Mouse (Mus musculus) limb, embryonic 13.5 days (tissue): Measurements from ENCODE around the gene Eif2b2. TPM values are rescaled to one million over a fixed set of nuclear protein-coding genes. Genes with fewer than 3 reads are reported as not detected.

Experiments
- ATAC-seq: fragments of 200-750 bp; cut with Nextera tagmentation; 2 replicates; pipeline ENCODE4 v1.8.0; 2017; ENCODE audit warnings: low read depth, moderate number of reproducible peaks, moderate TSS enrichment; ENCODE audit not compliant: low FRiP score
- H3K27ac ChIP-seq: fragments of 300-500 bp; sonication (generic); 2 replicates; pipeline ENCODE4 v1.5.1; 2015; ENCODE audit warnings: inconsistent platforms, mild to moderate bottlenecking, moderate library complexity
- H3K27me3 ChIP-seq: fragments of 300-500 bp; sonication (generic); 2 replicates; pipeline ENCODE4 v1.6.1; 2015; ENCODE audit warnings: mild to moderate bottlenecking, inconsistent platforms
- H3K36me3 ChIP-seq: fragments of 300-500 bp; sonication (generic); 2 replicates; pipeline ENCODE4 v1.6.1; 2015; ENCODE audit warnings: inconsistent platforms, mild to moderate bottlenecking, moderate library complexity
- H3K4me1 ChIP-seq: fragments of 300-500 bp; sonication (generic); 2 replicates; pipeline ENCODE4 v1.6.1; 2015; ENCODE audit warnings: inconsistent platforms
- H3K4me2 ChIP-seq: fragments of 300-500 bp; sonication (generic); replicated peaks from 2 replicates; pipeline ENCODE4 v1.6.1; 2015; ENCODE audit warnings: inconsistent platforms, mild to moderate bottlenecking, moderate library complexity
- H3K4me3 ChIP-seq: fragments of 300-500 bp; sonication (generic); 2 replicates; pipeline ENCODE4 v1.5.1; 2015; ENCODE audit warnings: moderate library complexity, mild to moderate bottlenecking, inconsistent platforms
- H3K9ac ChIP-seq: fragments of 300-500 bp; sonication (generic); 2 replicates; pipeline ENCODE4 v1.6.1; 2015; ENCODE audit warnings: mild to moderate bottlenecking, inconsistent platforms
- H3K9me3 ChIP-seq: fragments of 300-500 bp; sonication (generic); 2 replicates; pipeline ENCODE4 v1.6.1; 2016; ENCODE audit warnings: inconsistent platforms
- WGBS: fragments of 180-500 bp; shearing (Covaris S2); methylation state at CpG from one replicate; pipeline ENCODE4 v1.1.7; 2015; 5-methylcytosine and 5-hydroxymethylcytosine counted together
- polyA plus RNA-seq: library from polyadenylated mRNA; unstranded; fragments of >200 nt; fragmentation: Nextera tagmentation; extraction: Ambion mirVana; gene quantifications from 2 replicates; pipeline ENCODE4 v1.2.1, GENCODE M21; 2015

The Eif2b2 gene
- polyA plus RNA-seq, 1 experiment from 2014 or later = 79.9 TPM

GRCm38 (mm10) chr12:85217733-85218310 is 1.5 kb upstream of the Eif2b2 start:
- H3K36me3 ChIP-seq = peaks cover 19% of the 10 kb centered on the region
- WGBS = 92% methylated on average over 2 of the region's 2 CpGs
- H3K9me3 ChIP-seq = no peaks in the 10 kb centered on the region
- H3K4me3 ChIP-seq = no peak overlapping the region
- no peak overlapping the region for H3K4me2 ChIP-seq
- no peaks in the 10 kb centered on the region for H3K27me3 ChIP-seq
- no peak overlapping the region for H3K9ac ChIP-seq
- peaks cover 22% of the 10 kb centered on the region for H3K4me1 ChIP-seq
- H3K27ac ChIP-seq = no peak overlapping the region
- no peak for ATAC-seq

DNA sequence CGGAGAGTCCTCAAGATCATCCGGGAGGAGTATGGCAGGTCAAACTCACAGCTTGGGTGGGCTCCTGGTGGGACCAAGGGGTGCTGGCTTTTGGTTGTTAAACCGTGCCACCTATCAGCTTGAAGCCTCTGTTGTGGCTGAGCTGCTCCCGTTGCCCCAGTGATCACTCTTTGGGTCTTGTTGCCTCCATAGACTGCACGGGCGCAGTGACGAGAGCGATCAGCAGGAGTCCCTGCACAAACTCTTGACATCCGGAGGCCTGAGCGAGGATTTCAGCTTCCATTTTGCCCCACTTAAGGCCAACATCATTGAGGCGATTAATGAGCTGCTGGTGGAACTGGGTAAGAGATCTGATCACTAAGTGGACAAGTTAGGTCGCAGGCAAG is 617 bp downstream of the Eif2b2 start:
- Histone ChIP-seq H3K9me3 (no peaks in the 10 kb centered on the region), H3K9ac (peak overlapping the region; percentile 82), H3K36me3 (peaks cover 40% of the 10 kb centered on the region), H3K4me2 (peak overlapping the region; percentile 80), H3K27ac (peak overlapping the region; percentile 67; the same call in 1 of the 2 replicates), H3K4me1 (peaks cover 22% of the 10 kb centered on the region), H3K27me3 (no peaks in the 10 kb centered on the region), H3K4me3 (peak overlapping the region; percentile 84)
- WGBS = 2% methylated on average over 12 of the region's 12 CpGs
- 0 out of 2 replicates have a peak, but pooled peaks have one; percentile 1 for ATAC-seq

GRCm38 (mm10) chr12:85227227-85227626 is 7.9 kb downstream of the Eif2b2 start:
- H3K9me3 ChIP-seq = 0 out of 2 replicates have a peak, but pooled peaks cover 3% of the 10 kb centered on the region
- peaks cover 58% of the 10 kb centered on the region for H3K36me3 ChIP-seq
- no peak overlapping the region for H3K27ac ChIP-seq
- WGBS = 27% methylated on average over 7 of the region's 7 CpGs
- peaks cover 5% of the 10 kb centered on the region; the same call in 1 of the 2 replicates for H3K4me1 ChIP-seq
- H3K9ac ChIP-seq = no peak overlapping the region
- no peak overlapping the region for H3K4me3 ChIP-seq
- no peak overlapping the region for H3K4me2 ChIP-seq
- ATAC-seq = peak; percentile 88
- H3K27me3 ChIP-seq = no peaks in the 10 kb centered on the region

- no peak overlapping the region for H3K9ac ChIP-seq
Measured at GRCm38 (mm10) chr12:85227876-85228599, 8.8 kb downstream of the Eif2b2 start.

DNA sequence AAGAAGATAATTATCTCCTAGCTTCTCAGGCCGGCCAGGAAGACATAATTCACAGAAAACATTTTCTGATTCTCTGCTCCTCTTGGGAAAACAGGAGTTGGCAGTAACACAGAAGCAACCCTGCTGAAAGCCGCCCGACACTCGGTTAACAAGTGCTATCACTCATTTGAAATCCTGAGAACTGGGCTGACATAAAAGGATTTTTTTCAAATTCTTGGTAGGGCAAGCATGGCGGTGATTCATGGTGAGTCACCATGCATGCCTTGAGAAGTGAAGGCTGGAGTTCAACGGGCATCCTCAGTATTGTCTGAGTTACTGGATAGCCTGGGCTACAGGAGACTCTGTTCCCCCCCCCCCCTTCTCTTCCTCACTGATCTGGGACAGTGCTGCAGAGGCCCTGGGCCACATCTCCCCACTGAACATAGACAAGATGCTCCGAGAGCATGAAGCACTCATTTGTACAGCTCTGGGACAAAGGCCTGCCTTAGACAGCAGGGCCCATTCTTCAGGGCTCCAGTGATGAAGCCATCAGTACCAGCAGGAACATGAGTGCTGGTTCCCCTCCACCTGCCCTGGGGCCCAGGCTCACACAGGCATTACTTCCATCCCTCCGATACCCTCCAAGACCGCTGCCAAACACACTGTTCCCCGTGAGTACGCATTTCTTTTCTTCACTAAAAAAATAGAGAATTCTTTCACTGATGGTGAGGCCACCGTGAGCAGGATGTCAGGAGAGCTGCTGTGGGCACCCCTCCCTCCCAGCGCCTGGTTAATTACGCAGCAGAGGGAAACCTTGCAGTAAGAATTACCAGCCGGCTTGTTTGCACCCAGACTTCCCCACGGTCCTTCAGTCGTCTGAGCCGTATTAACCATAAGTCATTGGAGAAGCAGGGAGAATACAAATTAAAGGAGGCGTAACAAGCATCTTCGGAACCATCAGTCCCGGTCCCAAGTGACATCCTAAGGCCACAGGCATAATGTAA is 14.4 kb downstream of the Eif2b2 start:
- ATAC-seq = no peak
- Histone ChIP-seq H3K27ac (no peak overlapping the region), H3K4me3 (no peak overlapping the region), H3K9ac (no peak overlapping the region), H3K36me3 (peaks cover 11% of the 10 kb centered on the region), H3K27me3 (no peaks in the 10 kb centered on the region), H3K4me1 (peaks cover 23% of the 10 kb centered on the region), H3K9me3 (0 out of 2 replicates have a peak, but pooled peaks cover 3% of the 10 kb centered on the region), H3K4me2 (no peak overlapping the region)
- 68% methylated on average over 21 of the region's 21 CpGs for WGBS

More at GRCm38 (mm10) chr12:85227876-85228599, 8.8 kb downstream of the Eif2b2 start:
- 0 out of 2 replicates have a peak, but pooled peaks cover 3% of the 10 kb centered on the region for H3K9me3 ChIP-seq
- WGBS = 63% methylated on average over 15 of the region's 15 CpGs
- peaks cover 49% of the 10 kb centered on the region for H3K36me3 ChIP-seq
- H3K4me3 ChIP-seq = no peak overlapping the region
- H3K27me3 ChIP-seq = no peaks in the 10 kb centered on the region
- no peak for ATAC-seq
- peaks cover 5% of the 10 kb centered on the region; the same call in 1 of the 2 replicates for H3K4me1 ChIP-seq
- peak overlapping the region; percentile 28; the same call in 1 of the 2 replicates for H3K27ac ChIP-seq
- no peak overlapping the region for H3K4me2 ChIP-seq

- peaks cover 6% of the 10 kb centered on the region; the same call in 1 of the 2 replicates for H3K36me3 ChIP-seq
- H3K9ac ChIP-seq = no peak overlapping the region
- 32% methylated on average over 5 of the region's 5 CpGs for WGBS
- ATAC-seq = no peak
- H3K9me3 ChIP-seq = no peaks in the 10 kb centered on the region
- no peak overlapping the region for H3K4me2 ChIP-seq
- H3K27me3 ChIP-seq = no peaks in the 10 kb centered on the region
- H3K4me3 ChIP-seq = no peak overlapping the region
- H3K4me1 ChIP-seq = peaks cover 28% of the 10 kb centered on the region
- H3K27ac ChIP-seq = no peak overlapping the region
Measured at GRCm38 (mm10) chr12:85237553-85237952, 18.3 kb downstream of the Eif2b2 start.

GRCm38 (mm10) chr12:85252083-85252482 is 32.8 kb downstream of the Eif2b2 start:
- Histone ChIP-seq H3K4me3 (no peak overlapping the region), H3K9ac (no peak overlapping the region), H3K27ac (no peak overlapping the region), H3K4me1 (peaks cover 10% of the 10 kb centered on the region; the same call in 1 of the 2 replicates), H3K4me2 (no peak overlapping the region), H3K9me3 (peaks cover 7% of the 10 kb centered on the region; the same call in 1 of the 2 replicates), H3K36me3 (peaks cover 10% of the 10 kb centered on the region), H3K27me3 (no peaks in the 10 kb centered on the region)
- WGBS = 80% methylated on average over 3 of the region's 3 CpGs
- no peak for ATAC-seq

DNA sequence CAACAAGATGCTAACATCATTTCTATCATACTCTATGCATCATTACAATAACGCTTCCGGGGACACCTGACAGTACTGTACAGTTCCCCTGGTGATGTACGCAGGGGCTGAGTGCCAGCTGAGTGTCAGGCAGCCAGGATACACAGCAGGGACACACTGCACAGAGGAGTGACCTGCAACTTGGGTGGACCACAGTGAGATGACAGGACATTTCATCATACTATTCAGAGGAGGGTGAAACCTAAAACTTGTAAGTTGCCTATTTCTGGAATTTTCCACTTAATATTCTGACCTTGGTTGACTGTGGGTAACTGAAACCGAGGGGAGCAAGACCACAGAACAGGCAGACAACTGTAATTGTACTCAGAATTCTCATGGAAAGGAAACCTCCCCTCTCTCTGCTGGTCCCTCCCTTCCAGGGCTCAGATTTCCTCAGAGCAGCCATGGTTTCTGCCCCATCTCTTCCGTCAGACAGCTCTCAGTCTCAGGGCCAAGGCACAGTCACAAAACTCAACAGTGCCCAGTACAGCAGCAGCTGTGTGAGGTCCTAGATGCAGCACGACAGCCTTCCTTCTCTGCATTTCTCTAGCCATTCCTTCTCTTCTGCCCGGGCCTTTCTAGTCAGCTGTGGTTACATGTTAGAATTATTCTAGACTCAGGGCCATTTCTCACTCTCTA is 36.9 kb downstream of the Eif2b2 start:
- H3K36me3 ChIP-seq = peaks cover 9% of the 10 kb centered on the region; the same call in 1 of the 2 replicates
- H3K4me3 ChIP-seq = no peak overlapping the region
- ATAC-seq = 0 out of 2 replicates have a peak, but pooled peaks have one; percentile 54
- WGBS = 59% methylated on average over 7 of the region's 7 CpGs
- H3K4me2 ChIP-seq = no peak overlapping the region
- H3K9ac ChIP-seq = 0 out of 2 replicates have a peak overlapping the region, but pooled peaks have one; percentile 25
- peak overlapping the region; percentile 63 for H3K27ac ChIP-seq
- H3K9me3 ChIP-seq = no peaks in the 10 kb centered on the region
- H3K27me3 ChIP-seq = no peaks in the 10 kb centered on the region
- peaks cover 10% of the 10 kb centered on the region; the same call in 1 of the 2 replicates for H3K4me1 ChIP-seq

- Histone ChIP-seq H3K27me3 (no peaks in the 10 kb centered on the region), H3K27ac (0 out of 2 replicates have a peak overlapping the region, but pooled peaks have one; percentile 11)
Measured at GRCm38 (mm10) chr12:85257008-85257639, 37.8 kb downstream of the Eif2b2 start.

DNA sequence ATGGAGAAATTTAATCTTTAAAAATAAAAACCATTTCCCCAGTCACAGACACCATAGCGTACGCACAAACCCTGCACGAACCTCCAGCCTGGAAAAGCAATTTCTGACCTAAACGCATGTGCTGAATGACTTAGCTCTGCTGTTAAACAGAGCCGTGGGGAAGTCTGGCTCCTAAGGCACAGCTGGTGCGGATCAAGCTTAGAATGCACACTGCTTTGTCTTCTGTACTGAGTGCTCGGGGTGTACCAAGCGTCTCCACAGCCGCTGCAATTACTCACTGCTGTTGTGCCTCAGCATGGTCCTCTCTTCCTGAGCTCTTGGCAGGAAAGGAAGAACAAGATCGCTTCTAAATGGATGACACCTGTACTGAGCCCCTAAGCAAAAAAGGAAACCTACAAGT is 43.2 kb downstream of the Eif2b2 start:
- H3K4me3 ChIP-seq = no peak overlapping the region
- no peaks in the 10 kb centered on the region for H3K27me3 ChIP-seq
- H3K9ac ChIP-seq = no peak overlapping the region
- ATAC-seq = peak; percentile 92
- 22% methylated on average over 10 of the region's 10 CpGs for WGBS
- H3K4me2 ChIP-seq = no peak overlapping the region
- H3K36me3 ChIP-seq = peaks cover 9% of the 10 kb centered on the region
- H3K4me1 ChIP-seq = peaks cover 29% of the 10 kb centered on the region
- H3K27ac ChIP-seq = peak overlapping the region; percentile 78; the same call in 1 of the 2 replicates
- peaks cover 5% of the 10 kb centered on the region for H3K9me3 ChIP-seq

More at GRCm38 (mm10) chr12:85257008-85257639, 37.8 kb downstream of the Eif2b2 start:
- Histone ChIP-seq H3K4me2 (no peak overlapping the region), H3K9me3 (no peaks in the 10 kb centered on the region), H3K36me3 (peaks cover 9% of the 10 kb centered on the region; the same call in 1 of the 2 replicates), H3K4me3 (no peak overlapping the region), H3K4me1 (peaks cover 10% of the 10 kb centered on the region; the same call in 1 of the 2 replicates), H3K9ac (no peak overlapping the region)
- WGBS = 82% methylated on average over 7 of the region's 7 CpGs
- no peak for ATAC-seq
